Mouse (Mus musculus): ENCODE results near the gene C1qa.

DNA sequence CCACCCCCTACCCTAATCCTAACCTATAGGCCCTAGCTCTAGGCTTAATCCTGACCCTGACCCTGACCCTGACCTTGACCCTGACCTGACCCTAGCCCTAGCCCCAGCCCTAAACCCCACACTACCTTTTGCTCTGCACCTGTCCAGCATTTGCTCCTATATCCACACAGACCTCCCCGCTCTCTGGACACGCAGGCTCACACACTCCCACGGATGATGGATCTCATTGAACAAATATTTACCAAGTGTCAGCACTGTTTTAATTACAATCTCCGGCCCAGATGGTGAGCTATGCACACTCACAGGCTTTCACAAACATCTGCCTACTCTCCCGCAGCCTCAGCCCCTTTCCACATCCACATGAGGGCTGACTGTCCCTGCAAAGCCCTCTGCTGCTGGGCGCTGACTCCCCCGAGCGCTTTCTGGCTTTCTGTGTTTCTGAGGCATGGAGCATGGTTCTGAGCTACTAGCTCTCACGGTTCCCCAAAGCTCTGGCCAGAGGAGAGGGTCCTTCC, 462 bp downstream of the C1qa start:
- no peak for TF ChIP-seq CTCF (IDR thresholded peaks at IDR 0.05; ENCODE audit: control insufficient read depth, insufficient read depth, insufficient replicate concordance, low read depth, low read length)
- no peak for TF ChIP-seq POLR2A (IDR thresholded peaks at IDR 0.05; ENCODE audit: control insufficient read depth, low read depth, low read length)

All from testis, adult 2 months (tissue).